Mouse (Mus musculus): ENCODE results near the gene Lrrc75a.

The Lrrc75a gene

DNA sequence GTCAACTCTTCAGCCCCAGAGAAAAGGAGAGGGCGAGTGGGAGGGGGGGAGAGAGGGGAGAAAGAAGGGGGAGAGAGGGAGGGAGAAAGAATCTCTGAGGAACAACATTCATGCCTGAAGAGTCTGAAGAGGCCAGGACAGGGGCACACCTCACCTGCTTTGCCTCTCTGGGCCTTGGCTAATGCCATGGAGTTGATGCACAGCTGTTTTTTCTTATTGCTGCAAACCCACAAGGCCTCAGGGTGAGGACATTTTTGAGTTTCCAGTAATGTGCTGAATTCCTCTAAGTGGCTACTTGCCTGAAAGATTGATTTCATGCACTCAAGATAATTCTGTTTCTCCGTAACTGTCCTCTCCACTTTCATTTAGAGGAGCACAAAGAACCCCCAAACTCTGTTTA lies 90.2 kb downstream of the Lrrc75a start:
- in situ Hi-C loops (cut with MboI, MseI): no loop called here

GRCm38 (mm10) chr11:62557205-62557604 lies 91.1 kb downstream of the Lrrc75a start:
- in situ Hi-C loops (cut with MboI, MseI): no loop called here

DNA sequence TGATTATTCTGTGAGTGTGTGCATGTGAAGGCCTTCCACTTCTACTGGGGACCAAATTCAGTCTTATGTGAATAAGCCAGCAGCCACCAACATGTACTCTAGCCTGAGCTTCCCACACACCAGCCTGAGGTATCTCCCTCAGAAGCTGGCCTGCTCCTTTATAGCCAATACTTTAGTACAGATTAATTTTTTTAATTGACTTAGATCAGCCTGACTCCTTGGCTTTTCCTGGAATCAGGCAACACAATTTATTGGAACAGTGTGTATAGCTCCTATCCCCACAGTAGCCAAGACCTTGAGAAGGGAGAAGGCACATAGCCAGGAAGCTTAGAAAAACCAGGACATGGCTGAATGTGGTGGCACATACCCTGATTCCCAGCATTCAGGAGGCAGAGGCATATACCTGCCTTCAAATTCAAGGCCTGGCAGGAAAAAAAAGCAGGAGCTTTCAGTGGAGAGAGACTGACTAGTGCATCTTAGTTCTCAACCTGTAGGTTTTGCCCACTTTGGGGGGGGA lies 92.4 kb downstream of the Lrrc75a start:
- in situ Hi-C loops (cut with MboI, MseI): no loop called here

DNA sequence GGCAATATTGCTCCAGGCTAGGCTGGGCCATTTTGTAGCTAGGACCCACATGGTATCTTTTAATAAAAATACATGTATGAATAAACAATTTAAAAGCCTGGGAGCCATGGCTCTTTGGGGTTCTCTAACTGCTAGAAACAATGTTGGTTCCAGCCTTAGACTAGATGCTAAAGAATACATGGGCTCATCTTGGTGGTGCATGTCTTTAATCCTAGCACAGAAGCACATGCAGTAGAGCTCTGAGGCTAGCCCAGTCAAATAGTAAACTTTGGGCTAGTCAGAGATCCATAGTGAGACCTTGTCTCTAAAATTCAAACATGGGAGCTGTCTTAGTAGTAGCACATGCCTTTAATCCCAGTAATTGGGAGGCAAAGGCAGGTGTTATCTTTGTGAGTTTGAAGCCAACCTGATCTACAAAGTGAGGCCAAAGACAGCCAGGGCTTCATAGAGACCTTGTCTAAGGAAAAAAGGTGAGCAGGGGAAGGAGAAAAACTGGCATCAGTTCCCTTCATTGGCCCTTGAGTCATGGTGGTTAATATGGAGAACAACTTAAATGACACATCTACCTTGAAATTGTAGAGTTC lies 93.3 kb downstream of the Lrrc75a start:
- in situ Hi-C loops (cut with MboI, MseI): no loop called here

Data from T-helper 1 cell (primary cell).